Comparison of ENCODE assay signal across 10 mouse cellular contexts in genomic region chr13:47244771-47245170, GRCm38 (mm10).
A peak's percentile ranks its signal among the peaks of the same experiment; 100 is the strongest.
DNase-seq lines count a peak whose midpoint lies in the region; ATAC-seq lines count a peak whose summit lies in the region.
"Had no signal": no experiment of that assay in that cellular context is flagged by ENCODE, and none has a peak within 500 bp of the region (broad histone marks: within the 10 kb centered on the region; RNA-seq: fewer than 3 reads in every experiment).

No protein-coding gene starts in this region.

- 42% methylated on average over 11 of the region's 11 CpGs for WGBS in forebrain, embryonic 16.5 days
- WGBS in liver, embryonic 13.5 days (ENCODE audit: insufficient replicate concordance), result 47% methylated on average over 11 of the region's 11 CpGs

- H3K4me3 ChIP-seq in forebrain, embryonic 16.5 days (replicated peaks; ENCODE audit: low read length), result no peak overlapping the region
- H3K4me3 ChIP-seq in liver, embryonic 13.5 days (replicated peaks), result no peak overlapping the region
- H3K4me3 ChIP-seq: embryonic facial prominence, embryonic 13.5 days had no signal

- no peak overlapping the region for H3K9ac ChIP-seq in forebrain, embryonic 16.5 days (replicated peaks; ENCODE audit: low read depth, low read length)
- H3K9ac ChIP-seq in liver, embryonic 13.5 days, result no peak overlapping the region
- H3K9ac ChIP-seq: embryonic facial prominence, embryonic 13.5 days had no signal

- no peaks in the 10 kb centered on the region for H3K36me3 ChIP-seq in forebrain, embryonic 16.5 days (ENCODE audit: control insufficient read depth, insufficient read depth)
- peaks cover 13% of the 10 kb centered on the region for H3K36me3 ChIP-seq in liver, embryonic 13.5 days
- H3K36me3 ChIP-seq: embryonic facial prominence, embryonic 13.5 days had no signal

- intact Hi-C loops in gastrocnemius, postnatal 36 days (cut with DNase I), result no loop called here
- intact Hi-C loops in heart, postnatal 14 days (cut with DNase I), result no loop called here

- no peaks in the 10 kb centered on the region for H3K27me3 ChIP-seq in forebrain, embryonic 16.5 days (replicated peaks; ENCODE audit: control insufficient read depth, insufficient read depth, low read length)
- H3K27me3 ChIP-seq in liver, embryonic 13.5 days, result no peaks in the 10 kb centered on the region
- H3K27me3 ChIP-seq: embryonic facial prominence, embryonic 13.5 days had no signal

- H3K27ac ChIP-seq in forebrain, embryonic 16.5 days (ENCODE audit: low read length), result no peak overlapping the region
- H3K27ac ChIP-seq in liver, embryonic 13.5 days, result no peak overlapping the region
- H3K27ac ChIP-seq: embryonic facial prominence, embryonic 13.5 days; macrophage had no signal

- peak; percentile 55 for DNase-seq in gastrocnemius, adult 18-20 months (ENCODE audit: low spot score)
- DNase-seq in gastrocnemius, postnatal 36 days, result no peak
- peak; percentile 63 to 74 for DNase-seq in heart, postnatal 14 days
- DNase-seq in liver, embryonic 13.5 days, result peak; percentile 26
- no peak for DNase-seq in adrenal gland, adult 2 months
- no peak for DNase-seq in yolk sac, embryonic 10.5 days (ENCODE audit: low spot score)
- DNase-seq in retina, postnatal 1 day, result no peak

- H3K9me3 ChIP-seq in forebrain, embryonic 16.5 days (ENCODE audit: control insufficient read depth, low read length), result no peaks in the 10 kb centered on the region
- no peaks in the 10 kb centered on the region for H3K9me3 ChIP-seq in liver, embryonic 13.5 days (replicated peaks)
- H3K9me3 ChIP-seq: embryonic facial prominence, embryonic 13.5 days had no signal

- H3K4me2 ChIP-seq in forebrain, embryonic 16.5 days (ENCODE audit: low read length), result no peak overlapping the region
- no peak overlapping the region for H3K4me2 ChIP-seq in liver, embryonic 13.5 days
- H3K4me2 ChIP-seq: embryonic facial prominence, embryonic 13.5 days had no signal

- H3K4me1 ChIP-seq in forebrain, embryonic 16.5 days (replicated peaks; ENCODE audit: control insufficient read depth, insufficient read depth, low read length), result peaks cover 13% of the 10 kb centered on the region
- H3K4me1 ChIP-seq in liver, embryonic 13.5 days (replicated peaks), result peaks cover 11% of the 10 kb centered on the region; the same call in 1 of the 2 replicates

- peak; percentile 94 for ATAC-seq in forebrain, embryonic 16.5 days
- peak; percentile 67 for ATAC-seq in liver, embryonic 13.5 days (ENCODE audit: low read depth)

Comparison
In these comparisons a context has a peak if more than half of its experiments do, and no peak if none do; other contexts are left out.
1. DNase-seq: peak in gastrocnemius, adult 18-20 months (single experiment), heart, postnatal 14 days (2 of 2) and liver, embryonic 13.5 days (single experiment); none in gastrocnemius, postnatal 36 days (0 of 2), adrenal gland, adult 2 months (single experiment), yolk sac, embryonic 10.5 days (single experiment) and retina, postnatal 1 day (single experiment).